Mouse (Mus musculus) forebrain, embryonic 10.5 days (tissue): Measurements from ENCODE around the gene Thtpa. TPM values are rescaled to one million over a fixed set of nuclear protein-coding genes. Genes with fewer than 3 reads are reported as not detected.
A peak's percentile ranks its signal among the peaks of the same experiment; 100 is the strongest.

Source experiments
- DNase-seq: peaks from one replicate; pipeline ENCODE4 v3.0.0-alpha.2; 2017; ENCODE audit warnings: low spot score; ENCODE audit errors: extremely low spot score
- H3K27ac ChIP-seq: fragments of 300-500 bp; sonication (generic); 2 replicates; pipeline ENCODE4 v1.5.1; 2016; ENCODE audit warnings: mild to moderate bottlenecking
- H3K27me3 ChIP-seq: fragments of 300-500 bp; sonication (generic); 2 replicates; pipeline ENCODE4 v1.6.1; 2016; ENCODE audit warnings: mild to moderate bottlenecking; ENCODE audit not compliant: poor library complexity, severe bottlenecking
- H3K36me3 ChIP-seq: fragments of 300-500 bp; sonication (generic); replicated peaks from 2 replicates; pipeline ENCODE4 v1.6.1; 2016; ENCODE audit warnings: mild to moderate bottlenecking, moderate library complexity
- H3K4me1 ChIP-seq: fragments of 300-500 bp; sonication (generic); 2 replicates; pipeline ENCODE4 v1.6.1; 2016
- H3K4me3 ChIP-seq: fragments of 300-500 bp; sonication (generic); 2 replicates; pipeline ENCODE4 v1.5.1; 2016; ENCODE audit warnings: mild to moderate bottlenecking, moderate library complexity
- H3K9me3 ChIP-seq: fragments of 300-500 bp; sonication (generic); 2 replicates; pipeline ENCODE4 v1.6.1; 2016; ENCODE audit warnings: mild to moderate bottlenecking, moderate library complexity
- WGBS: fragments of 180-500 bp; shearing (Covaris S2); methylation state at CpG from one replicate; pipeline ENCODE4 v1.1.7; 2016; 5-methylcytosine and 5-hydroxymethylcytosine counted together
- polyA plus RNA-seq: library from polyadenylated mRNA; unstranded; fragments of >200 nt; fragmentation: Nextera tagmentation; extraction: Ambion mirVana; gene quantifications from 2 replicates; pipeline ENCODE4 v1.2.1, GENCODE M21; 2016

The Thtpa gene
- polyA plus RNA-seq, result 30.5 and 31.4 TPM in 2 replicates

DNA sequence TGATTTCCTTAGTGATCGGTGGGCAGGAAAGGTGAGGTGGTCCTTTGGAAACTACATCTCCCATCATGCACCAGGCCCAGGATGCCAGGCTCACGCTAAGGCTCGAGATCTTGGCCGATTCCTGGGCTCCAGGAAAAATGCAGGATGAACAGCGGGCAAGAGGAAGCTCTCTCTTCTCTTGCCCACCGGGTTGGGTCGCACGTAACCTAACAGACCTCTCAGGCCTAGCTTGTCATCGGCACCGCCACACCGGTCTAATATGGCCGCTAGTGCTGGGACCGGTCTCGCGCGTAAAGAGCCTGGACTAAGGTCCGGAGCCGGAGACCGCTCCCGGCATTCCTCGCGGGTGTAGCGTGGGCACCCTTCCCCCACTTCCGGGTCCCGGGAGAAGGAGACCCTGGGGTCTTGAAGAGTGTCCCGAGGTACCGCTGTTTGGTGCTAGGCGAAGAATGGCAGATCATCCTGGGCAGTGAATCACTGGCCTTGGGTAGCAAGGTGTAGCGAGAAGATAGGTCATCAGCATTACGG is at the start of gene Thtpa:
Gene Thtpa, plus strand, starts transcription at position 81 of the 528 bp plus-strand sequence.
- Histone ChIP-seq H3K27me3 (peaks cover 9% of the 10 kb centered on the region; the same call in 1 of the 2 replicates), H3K36me3 (peaks cover 26% of the 10 kb centered on the region), H3K27ac (peak within 1 kb of the TSS; percentile 98), H3K9me3 (no peaks in the 10 kb centered on the region), H3K4me1 (peaks cover 66% of the 10 kb centered on the region), H3K4me3 (peak within 1 kb of the TSS; percentile 73)
- WGBS, result under 1% methylated on average over 30 of the region's 30 CpGs
- DNase-seq, result peak; percentile 86

GRCm38 (mm10) chr14:55047971-55048531 is 46.5 kb upstream of the Thtpa start:
- no peak for DNase-seq
- Histone ChIP-seq H3K4me3 (no peak overlapping the region), H3K27ac (no peak overlapping the region), H3K9me3 (no peaks in the 10 kb centered on the region), H3K4me1 (peaks cover 18% of the 10 kb centered on the region), H3K36me3 (no peaks in the 10 kb centered on the region), H3K27me3 (no peaks in the 10 kb centered on the region)
- WGBS, result 88% methylated on average over 2 of the region's 2 CpGs

- no peak for DNase-seq
- Histone ChIP-seq H3K4me1 (peaks cover 24% of the 10 kb centered on the region), H3K4me3 (no peak overlapping the region), H3K36me3 (no peaks in the 10 kb centered on the region), H3K27me3 (peaks cover 10% of the 10 kb centered on the region; the same call in 1 of the 2 replicates), H3K9me3 (no peaks in the 10 kb centered on the region), H3K27ac (no peak overlapping the region)
- 85% methylated on average over 9 of the region's 9 CpGs for WGBS
These were observed 42.1 kb upstream of the Thtpa start for GRCm38 (mm10) chr14:55052496-55052895.

DNA sequence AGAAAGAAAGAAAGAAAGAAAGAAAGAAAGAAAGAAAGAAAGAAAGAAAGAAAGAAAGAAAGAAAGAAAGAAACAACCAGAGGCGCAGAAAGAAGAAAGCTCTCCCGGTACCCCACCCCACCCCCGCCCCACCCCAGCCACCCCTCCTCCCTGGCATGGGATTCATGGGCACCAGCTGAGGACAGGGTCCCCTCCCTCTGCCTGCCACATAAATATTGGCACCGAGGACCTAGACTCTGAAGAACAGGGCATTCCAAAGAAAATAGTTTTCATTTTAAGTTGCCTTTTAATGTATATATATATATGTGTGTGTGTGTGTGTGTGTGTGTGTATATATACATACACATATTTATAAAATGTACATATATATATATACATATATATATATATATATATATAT is 41.5 kb upstream of the Thtpa start:
- Histone ChIP-seq H3K9me3 (0 out of 2 replicates have a peak, but pooled peaks cover 3% of the 10 kb centered on the region), H3K4me3 (no peak overlapping the region), H3K27ac (no peak overlapping the region), H3K4me1 (peaks cover 24% of the 10 kb centered on the region), H3K36me3 (no peaks in the 10 kb centered on the region), H3K27me3 (peaks cover 10% of the 10 kb centered on the region; the same call in 1 of the 2 replicates)
- DNase-seq, result no peak
- 80% methylated on average over 4 of the region's 4 CpGs for WGBS

- DNase-seq, result no peak
- WGBS, result 88% methylated on average over 17 of the region's 17 CpGs
- no peak overlapping the region for H3K27ac ChIP-seq
- no peaks in the 10 kb centered on the region for H3K36me3 ChIP-seq
- H3K4me1 ChIP-seq, result peaks cover 24% of the 10 kb centered on the region
- H3K9me3 ChIP-seq, result 0 out of 2 replicates have a peak, but pooled peaks cover 3% of the 10 kb centered on the region
- H3K27me3 ChIP-seq, result peaks cover 10% of the 10 kb centered on the region; the same call in 1 of the 2 replicates
- H3K4me3 ChIP-seq, result no peak overlapping the region
These were observed 40.8 kb upstream of the Thtpa start for GRCm38 (mm10) chr14:55053708-55054190.

DNA sequence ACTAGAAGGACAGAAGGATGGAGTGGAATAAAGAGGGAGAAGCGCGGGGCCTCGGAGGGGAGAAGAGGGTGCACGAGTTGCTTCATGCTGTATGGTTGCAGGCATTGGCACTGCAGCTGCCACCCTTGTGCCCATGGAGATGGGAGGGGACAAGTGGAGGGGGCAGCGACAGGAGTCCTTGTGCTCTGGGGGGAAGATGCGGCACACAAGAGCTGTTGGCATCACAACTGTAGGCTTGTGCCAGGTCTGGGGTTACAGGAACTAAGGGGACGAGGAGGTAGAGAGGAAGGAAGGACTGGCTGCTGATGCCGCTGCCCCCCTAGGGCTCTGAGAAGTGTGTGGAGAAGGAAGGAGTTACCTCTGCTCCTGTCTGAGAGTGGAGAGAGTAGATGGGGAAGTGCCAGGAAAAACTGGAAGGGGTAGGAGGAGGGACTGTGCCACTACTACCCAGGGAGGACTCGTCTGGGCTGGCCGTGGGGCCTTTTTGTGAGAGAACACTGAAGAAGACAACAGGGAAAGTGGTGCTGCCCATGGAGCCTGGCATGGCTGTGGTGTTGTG is 40.3 kb upstream of the Thtpa start:
- Histone ChIP-seq H3K4me1 (peaks cover 22% of the 10 kb centered on the region), H3K36me3 (no peaks in the 10 kb centered on the region), H3K9me3 (0 out of 2 replicates have a peak, but pooled peaks cover 3% of the 10 kb centered on the region), H3K4me3 (no peak overlapping the region), H3K27me3 (peaks cover 10% of the 10 kb centered on the region; the same call in 1 of the 2 replicates), H3K27ac (no peak overlapping the region)
- DNase-seq, result no peak
- WGBS, result 88% methylated on average over 10 of the region's 10 CpGs

- peaks cover 10% of the 10 kb centered on the region; the same call in 1 of the 2 replicates for H3K27me3 ChIP-seq
- H3K4me1 ChIP-seq, result peaks cover 22% of the 10 kb centered on the region
- no peaks in the 10 kb centered on the region for H3K36me3 ChIP-seq
- DNase-seq, result no peak
- 79% methylated on average over 11 of the region's 11 CpGs for WGBS
- no peak overlapping the region for H3K4me3 ChIP-seq
- no peak overlapping the region for H3K27ac ChIP-seq
- 0 out of 2 replicates have a peak, but pooled peaks cover 3% of the 10 kb centered on the region for H3K9me3 ChIP-seq
These were observed 39.3 kb upstream of the Thtpa start for GRCm38 (mm10) chr14:55055167-55055834.

GRCm38 (mm10) chr14:55059009-55059408 is 35.6 kb upstream of the Thtpa start:
- H3K9me3 ChIP-seq, result 0 out of 2 replicates have a peak, but pooled peaks cover 3% of the 10 kb centered on the region
- DNase-seq, result no peak
- no peak overlapping the region for H3K27ac ChIP-seq
- peaks cover 36% of the 10 kb centered on the region for H3K4me1 ChIP-seq
- 93% methylated on average over 1 of the region's 1 CpGs for WGBS
- no peak overlapping the region for H3K4me3 ChIP-seq
- peaks cover 13% of the 10 kb centered on the region for H3K36me3 ChIP-seq
- peaks cover 22% of the 10 kb centered on the region for H3K27me3 ChIP-seq

DNA sequence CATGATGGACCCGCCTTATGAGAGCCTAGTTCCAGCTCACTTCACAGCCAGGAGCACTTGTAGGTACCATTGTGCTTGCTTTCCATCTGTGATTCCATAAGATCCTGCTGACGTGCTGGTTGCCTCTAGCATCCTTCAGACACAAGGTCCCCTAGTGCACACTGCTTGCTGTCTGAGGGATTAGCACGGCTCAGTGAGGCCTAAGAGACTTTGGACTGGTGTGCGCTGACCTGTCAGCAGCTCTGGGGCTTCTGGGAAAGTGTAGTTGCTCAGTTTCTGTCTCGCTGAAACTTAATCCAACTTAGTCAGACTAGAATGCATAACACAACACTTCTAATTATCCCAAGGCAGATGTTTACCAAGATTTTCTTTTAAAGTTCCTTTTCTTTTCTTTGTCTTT is 34.7 kb upstream of the Thtpa start:
- 37% methylated on average over 5 of the region's 5 CpGs for WGBS
- DNase-seq, result no peak
- H3K27me3 ChIP-seq, result peaks cover 25% of the 10 kb centered on the region
- H3K9me3 ChIP-seq, result 0 out of 2 replicates have a peak, but pooled peaks cover 3% of the 10 kb centered on the region
- peak overlapping the region; percentile 53 for H3K27ac ChIP-seq
- H3K4me3 ChIP-seq, result no peak overlapping the region
- peaks cover 22% of the 10 kb centered on the region for H3K36me3 ChIP-seq
- H3K4me1 ChIP-seq, result peaks cover 36% of the 10 kb centered on the region

GRCm38 (mm10) chr14:55061845-55062244 is 32.7 kb upstream of the Thtpa start:
- H3K27ac ChIP-seq, result peak overlapping the region; percentile 59; the same call in 1 of the 2 replicates
- peaks cover 41% of the 10 kb centered on the region for H3K36me3 ChIP-seq
- peaks cover 35% of the 10 kb centered on the region for H3K27me3 ChIP-seq
- 39% methylated on average over 7 of the region's 7 CpGs for WGBS
- no peak overlapping the region for H3K4me3 ChIP-seq
- H3K4me1 ChIP-seq, result peaks cover 36% of the 10 kb centered on the region
- no peak for DNase-seq
- 0 out of 2 replicates have a peak, but pooled peaks cover 3% of the 10 kb centered on the region for H3K9me3 ChIP-seq

GRCm38 (mm10) chr14:55062626-55063025 is 32.0 kb upstream of the Thtpa start:
- no peak for DNase-seq
- peaks cover 49% of the 10 kb centered on the region for H3K36me3 ChIP-seq
- H3K4me3 ChIP-seq, result peak overlapping the region; percentile 23
- H3K9me3 ChIP-seq, result 0 out of 2 replicates have a peak, but pooled peaks cover 2% of the 10 kb centered on the region
- peaks cover 36% of the 10 kb centered on the region for H3K4me1 ChIP-seq
- peaks cover 35% of the 10 kb centered on the region for H3K27me3 ChIP-seq
- H3K27ac ChIP-seq, result 0 out of 2 replicates have a peak overlapping the region, but pooled peaks have one; percentile 51
- WGBS, result 34% methylated on average over 17 of the region's 17 CpGs

GRCm38 (mm10) chr14:55063117-55063516 is 31.5 kb upstream of the Thtpa start:
- no peak overlapping the region for H3K4me3 ChIP-seq
- no peaks in the 10 kb centered on the region for H3K9me3 ChIP-seq
- 88% methylated on average over 5 of the region's 5 CpGs for WGBS
- peaks cover 54% of the 10 kb centered on the region for H3K36me3 ChIP-seq
- H3K27ac ChIP-seq, result 0 out of 2 replicates have a peak overlapping the region, but pooled peaks have one; percentile 51
- peaks cover 35% of the 10 kb centered on the region for H3K27me3 ChIP-seq
- H3K4me1 ChIP-seq, result peaks cover 36% of the 10 kb centered on the region
- no peak for DNase-seq
